Mouse (Mus musculus): ENCODE results near the gene Cldn14. TPM values are rescaled to one million over a fixed set of nuclear protein-coding genes. Genes with fewer than 3 reads are reported as not detected.

Gene Cldn14
- polyA plus RNA-seq, 1 experiment from 2014 or later = 0.12 TPM

DNA sequence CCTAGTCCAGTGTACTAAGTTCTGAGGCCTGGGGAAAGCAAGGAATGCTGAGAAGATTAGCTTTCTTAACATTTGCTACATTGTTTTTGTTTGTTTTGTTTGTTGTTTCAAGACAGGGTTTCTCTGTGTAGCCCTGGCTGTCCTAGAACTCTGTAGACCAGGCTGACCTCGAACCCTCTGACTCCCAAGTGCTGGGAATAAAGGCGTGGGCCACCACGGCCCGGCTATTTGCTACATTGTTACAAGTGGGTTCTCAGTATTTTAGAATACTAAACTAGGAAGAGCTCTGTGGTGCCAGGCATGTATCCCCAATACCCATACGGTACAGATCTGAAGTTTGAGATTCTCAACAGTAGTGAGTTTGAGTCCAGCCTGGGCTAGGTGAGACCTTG is 123.9 kb downstream of the Cldn14 start:
- Histone ChIP-seq H3K9ac (replicated peaks; ENCODE audit: low read length) (peak overlapping the region; percentile 75), H3K4me1 (ENCODE audit: insufficient read depth, low read length) (peaks cover 16% of the 10 kb centered on the region; the same call in 1 of the 2 replicates), H3K4me2 (replicated peaks; ENCODE audit: low read depth, low read length) (peak overlapping the region; percentile 93), H3K27me3 (ENCODE audit: insufficient read depth, low read length) (no peaks in the 10 kb centered on the region), H3K27ac (ENCODE audit: low read length) (no peak overlapping the region), H3K9me3 (ENCODE audit: low read length) (no peaks in the 10 kb centered on the region), H3K4me3 (ENCODE audit: low read length) (peak overlapping the region; percentile 83), H3K36me3 (ENCODE audit: insufficient read depth, low read length) (peaks cover 12% of the 10 kb centered on the region)
- 47% methylated on average over 5 of the region's 5 CpGs for WGBS
- ATAC-seq (ENCODE audit: low FRiP score, low TSS enrichment) = no peak

DNA sequence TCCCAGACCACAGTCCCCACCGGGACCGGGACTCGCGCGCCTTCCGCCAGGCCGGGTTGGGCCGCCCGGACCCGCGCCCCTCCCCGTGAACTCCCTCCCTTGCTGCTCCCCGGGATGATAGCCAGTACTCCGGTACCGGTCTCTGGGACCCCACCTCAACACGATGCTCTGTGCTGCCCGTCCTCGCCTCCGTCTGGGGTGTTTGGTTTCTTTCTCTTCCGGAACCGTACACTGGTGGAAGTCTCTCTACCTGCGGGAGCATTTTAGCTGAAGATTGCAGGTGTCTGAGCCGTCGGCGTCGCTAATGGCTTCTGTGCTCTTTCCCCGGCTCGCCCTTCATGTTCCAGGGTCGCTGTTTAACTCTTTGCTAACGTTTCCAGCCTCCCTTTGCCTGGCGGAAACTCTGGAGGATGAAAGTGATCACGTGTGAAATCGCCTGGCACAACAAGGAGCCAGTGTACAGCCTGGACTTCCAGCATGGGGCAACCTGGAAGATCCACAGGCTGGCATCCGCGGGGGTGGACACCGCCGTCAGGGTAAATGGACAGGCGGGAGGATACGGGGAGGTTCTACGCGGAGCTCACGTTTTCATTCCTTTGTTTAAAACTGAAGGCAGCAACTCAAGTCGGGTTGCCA is 124.4 kb downstream of the Cldn14 start:
- no peaks in the 10 kb centered on the region for H3K9me3 ChIP-seq (ENCODE audit: low read length)
- H3K27me3 ChIP-seq (ENCODE audit: insufficient read depth, low read length) = no peaks in the 10 kb centered on the region
- peak; percentile 28 for ATAC-seq (ENCODE audit: low FRiP score, low TSS enrichment)
- peak overlapping the region; percentile 93 for H3K4me2 ChIP-seq (replicated peaks; ENCODE audit: low read depth, low read length)
- H3K4me1 ChIP-seq (ENCODE audit: insufficient read depth, low read length) = peaks cover 16% of the 10 kb centered on the region; the same call in 1 of the 2 replicates
- peaks cover 7% of the 10 kb centered on the region for H3K36me3 ChIP-seq (ENCODE audit: insufficient read depth, low read length)
- peak overlapping the region; percentile 75 for H3K9ac ChIP-seq (replicated peaks; ENCODE audit: low read length)
- 0 out of 2 replicates have a peak overlapping the region, but pooled peaks have one; percentile 32 for H3K27ac ChIP-seq (ENCODE audit: low read length)
- WGBS = under 1% methylated on average over 42 of the region's 43 CpGs
- H3K4me3 ChIP-seq (ENCODE audit: low read length) = peak overlapping the region; percentile 83

DNA sequence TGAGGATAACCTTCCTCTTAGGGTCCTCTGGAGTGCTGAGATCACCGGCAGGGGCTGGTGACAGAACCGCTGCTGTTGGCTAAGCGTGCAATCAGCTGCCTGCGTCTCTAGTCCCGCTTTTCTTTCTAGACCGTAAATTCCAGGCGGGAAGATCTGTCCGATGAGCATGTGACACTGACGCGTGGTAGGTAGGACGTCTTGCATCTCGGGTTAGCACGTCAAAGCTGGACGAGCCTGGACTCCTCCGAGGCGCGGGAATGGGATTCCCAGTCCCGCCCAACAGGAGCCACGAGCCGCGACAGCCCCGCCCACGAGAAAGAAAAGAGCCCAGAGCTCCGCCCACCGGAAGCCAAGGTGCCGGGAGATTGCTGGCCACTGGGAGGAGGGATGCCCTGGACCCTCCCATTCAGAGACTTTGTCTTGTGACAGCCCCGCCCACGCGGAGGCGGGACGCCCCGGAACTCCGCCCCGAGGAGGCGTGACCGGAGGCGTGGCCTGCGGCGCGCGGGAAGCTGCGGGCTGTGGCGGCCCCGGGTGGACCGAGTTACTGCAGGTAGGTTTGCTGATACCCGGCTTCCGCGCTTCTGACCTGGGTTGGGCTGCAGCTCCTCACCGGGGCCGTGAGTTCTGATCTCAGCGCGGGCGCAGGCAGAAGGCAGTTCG is 125.1 kb downstream of the Cldn14 start, which contains the start of gene Chaf1b:
TSS of gene Chaf1b (plus strand) at position 479 of the 663 bp plus-strand sequence.
- Histone ChIP-seq H3K9ac (replicated peaks; ENCODE audit: low read length) (peak within 1 kb of the TSS; percentile 75), H3K4me3 (ENCODE audit: low read length) (peak within 1 kb of the TSS; percentile 83), H3K4me2 (replicated peaks; ENCODE audit: low read depth, low read length) (peak within 1 kb of the TSS; percentile 93), H3K9me3 (ENCODE audit: low read length) (no peaks in the 10 kb centered on the region), H3K27ac (ENCODE audit: low read length) (0 out of 2 replicates have a peak within 1 kb of the TSS, but pooled peaks have one; percentile 32), H3K27me3 (ENCODE audit: insufficient read depth, low read length) (no peaks in the 10 kb centered on the region), H3K4me1 (ENCODE audit: insufficient read depth, low read length) (peaks cover 16% of the 10 kb centered on the region; the same call in 1 of the 2 replicates), H3K36me3 (ENCODE audit: insufficient read depth, low read length) (0 out of 2 replicates have a peak, but pooled peaks cover under 1% of the 10 kb centered on the region)
- WGBS = under 1% methylated on average over 52 of the region's 54 CpGs
- ATAC-seq (ENCODE audit: low FRiP score, low TSS enrichment) = peak; percentile 94

- H3K9me3 ChIP-seq (ENCODE audit: low read length) = no peaks in the 10 kb centered on the region
- 90% methylated on average over 6 of the region's 6 CpGs for WGBS
- no peaks in the 10 kb centered on the region for H3K27me3 ChIP-seq (ENCODE audit: insufficient read depth, low read length)
Measured at GRCm38 (mm10) chr16:93877612-93878380, 130.8 kb downstream of the Cldn14 start.

DNA sequence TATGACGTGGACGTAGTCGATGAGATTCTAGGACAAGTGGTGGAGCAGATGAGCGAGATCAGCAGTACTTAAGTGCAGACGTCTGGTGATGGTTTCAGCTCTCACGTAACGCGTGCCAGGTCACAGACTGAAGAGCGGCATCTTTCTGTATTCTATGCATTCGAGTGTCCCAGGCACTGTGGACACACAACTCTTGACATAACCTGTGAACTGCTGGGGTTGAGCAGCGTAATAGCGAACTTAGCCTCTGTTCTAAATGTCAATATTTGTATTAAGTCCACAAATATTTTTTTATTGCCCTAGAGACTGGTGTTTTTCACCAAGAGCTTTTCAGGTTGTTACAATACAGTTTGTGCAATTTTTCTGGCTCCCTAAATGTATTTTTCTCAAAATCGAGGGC is 133.8 kb downstream of the Cldn14 start:
- no peak overlapping the region for H3K27ac ChIP-seq (ENCODE audit: low read length)
- no peak overlapping the region for H3K4me3 ChIP-seq (ENCODE audit: low read length)
- H3K9ac ChIP-seq (replicated peaks; ENCODE audit: low read length) = no peak overlapping the region
- no peaks in the 10 kb centered on the region for H3K4me1 ChIP-seq (ENCODE audit: insufficient read depth, low read length)
- H3K27me3 ChIP-seq (ENCODE audit: insufficient read depth, low read length) = no peaks in the 10 kb centered on the region
- H3K4me2 ChIP-seq (replicated peaks; ENCODE audit: low read depth, low read length) = no peak overlapping the region
- ATAC-seq (ENCODE audit: low FRiP score, low TSS enrichment) = no peak
- no peaks in the 10 kb centered on the region for H3K9me3 ChIP-seq (ENCODE audit: low read length)
- peaks cover 65% of the 10 kb centered on the region for H3K36me3 ChIP-seq (ENCODE audit: insufficient read depth, low read length)
- WGBS = 87% methylated on average over 13 of the region's 13 CpGs

More at GRCm38 (mm10) chr16:93877612-93878380, 130.8 kb downstream of the Cldn14 start:
- no peaks in the 10 kb centered on the region for H3K4me1 ChIP-seq (ENCODE audit: insufficient read depth, low read length)
- H3K4me2 ChIP-seq (replicated peaks; ENCODE audit: low read depth, low read length) = no peak overlapping the region
- no peak overlapping the region for H3K4me3 ChIP-seq (ENCODE audit: low read length)
- H3K36me3 ChIP-seq (ENCODE audit: insufficient read depth, low read length) = peaks cover 44% of the 10 kb centered on the region
- H3K27ac ChIP-seq (ENCODE audit: low read length) = no peak overlapping the region
- H3K9ac ChIP-seq (replicated peaks; ENCODE audit: low read length) = no peak overlapping the region
- ATAC-seq (ENCODE audit: low FRiP score, low TSS enrichment) = no peak

Other genes starting within 250 kb of the Cldn14 start
- 33.1 and 33.3 TPM in 2 replicates for gene Morc3, start 176.7 kb downstream of the Cldn14 start, polyA plus RNA-seq (2015; fragmentation: Nextera tagmentation; extraction: Ambion mirVana)
- gene Chaf1b, start 124.9 kb downstream of the Cldn14 start, polyA plus RNA-seq (2015; fragmentation: Nextera tagmentation; extraction: Ambion mirVana) = 70.3 and 72.1 TPM in 2 replicates
- 1.3 and 1.7 TPM in 2 replicates for gene Sim2, start 76.1 kb upstream of the Cldn14 start, polyA plus RNA-seq (2015; fragmentation: Nextera tagmentation; extraction: Ambion mirVana)